In the genomic region with DNA sequence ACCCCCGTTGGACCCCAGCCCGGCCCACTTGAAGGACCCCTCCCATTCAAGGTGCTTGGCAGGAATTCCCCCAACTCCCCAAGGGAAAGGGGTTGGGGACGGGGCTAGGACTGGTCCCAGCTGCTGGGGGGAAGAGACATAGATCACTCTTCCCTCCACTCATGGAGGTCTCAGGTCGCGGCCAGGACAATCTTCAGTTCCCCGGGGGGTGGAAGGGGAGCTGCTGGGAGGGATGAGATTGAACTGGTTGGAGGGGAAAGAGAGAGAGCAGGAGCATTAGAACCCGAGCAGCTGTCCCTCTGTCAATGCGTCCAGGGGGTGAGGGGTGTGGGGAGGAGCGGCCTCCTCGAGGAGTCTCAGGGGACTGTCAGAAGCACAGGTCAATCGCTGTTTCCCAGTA, we compare ENCODE assay signal across 18 mouse cellular contexts. TPM values are rescaled to one million over a fixed set of nuclear protein-coding genes. Genes with fewer than 3 reads are reported as not detected.
A peak's percentile ranks its signal among the peaks of the same experiment; 100 is the strongest.
DNase-seq lines count a peak whose midpoint lies in the region; ATAC-seq lines count a peak whose summit lies in the region.
"Had no signal": no experiment of that assay in that cellular context is flagged by ENCODE, and none has a peak within 500 bp of the region (broad histone marks: within the 10 kb centered on the region; RNA-seq: fewer than 3 reads in every experiment).

No protein-coding gene starts in this region.

- no peak overlapping the region; the same call in 1 of the 2 replicates for H3K27ac ChIP-seq in hindbrain, embryonic 10.5 days
- H3K27ac ChIP-seq in hindbrain, embryonic 14.5 days, result no peak overlapping the region
- peak overlapping the region; percentile 35; the same call in 1 of the 2 replicates for H3K27ac ChIP-seq in midbrain, embryonic 12.5 days (replicated peaks)
- H3K27ac ChIP-seq in midbrain, embryonic 10.5 days (replicated peaks), result no peak overlapping the region
- H3K27ac ChIP-seq in embryonic facial prominence, embryonic 11.5 days (replicated peaks; ENCODE audit: low read depth, low read length), result no peak overlapping the region
- H3K27ac ChIP-seq in neural tube, embryonic 13.5 days (replicated peaks), result 0 out of 2 replicates have a peak overlapping the region, but pooled peaks have one; percentile 42
- H3K27ac ChIP-seq: embryonic facial prominence, embryonic 12.5 days; liver, embryonic 13.5 days had no signal

- H3K9ac ChIP-seq in hindbrain, embryonic 14.5 days, result no peak overlapping the region
- H3K9ac ChIP-seq in midbrain, embryonic 12.5 days (replicated peaks), result no peak overlapping the region
- no peak overlapping the region for H3K9ac ChIP-seq in embryonic facial prominence, embryonic 11.5 days (replicated peaks; ENCODE audit: low read length)
- H3K9ac ChIP-seq in neural tube, embryonic 13.5 days, result no peak overlapping the region
- H3K9ac ChIP-seq: embryonic facial prominence, embryonic 12.5 days; liver, embryonic 13.5 days; lung, embryonic 14.5 days had no signal

- no peak for DNase-seq in hindbrain, embryonic 10.5 days (ENCODE audit: low spot score)
- no peak for DNase-seq in hindbrain, embryonic 14.5 days (ENCODE audit: low spot score)
- no peak for DNase-seq in midbrain, embryonic 10.5 days (ENCODE audit: low spot score)
- DNase-seq in embryonic facial prominence, embryonic 11.5 days (ENCODE audit: low spot score), result no peak
- no peak for DNase-seq in spleen, postnatal 4 days (ENCODE audit: low spot score in 2 of 2)
- DNase-seq: adrenal gland, postnatal 36 days; cerebellum, adult 2 months; kidney, adult 9 months; liver, embryonic 13.5 days; lung, embryonic 14.5 days; lung, postnatal 4 days; right cerebral cortex, adult 18-20 months; thymus, postnatal 14 days had no signal

- no peaks in the 10 kb centered on the region for H3K9me3 ChIP-seq in hindbrain, embryonic 10.5 days
- H3K9me3 ChIP-seq in hindbrain, embryonic 14.5 days (ENCODE audit: control insufficient read depth, low read length), result no peaks in the 10 kb centered on the region
- H3K9me3 ChIP-seq in midbrain, embryonic 12.5 days, result no peaks in the 10 kb centered on the region
- H3K9me3 ChIP-seq in midbrain, embryonic 10.5 days (replicated peaks), result no peaks in the 10 kb centered on the region
- no peaks in the 10 kb centered on the region for H3K9me3 ChIP-seq in embryonic facial prominence, embryonic 11.5 days (replicated peaks; ENCODE audit: control insufficient read depth, low read length)
- H3K9me3 ChIP-seq in neural tube, embryonic 13.5 days, result no peaks in the 10 kb centered on the region
- H3K9me3 ChIP-seq: embryonic facial prominence, embryonic 12.5 days; liver, embryonic 13.5 days had no signal

- H3K4me1 ChIP-seq in hindbrain, embryonic 10.5 days (replicated peaks), result peaks cover 21% of the 10 kb centered on the region
- H3K4me1 ChIP-seq in hindbrain, embryonic 14.5 days (replicated peaks; ENCODE audit: control insufficient read depth, insufficient read depth, low read length), result 0 out of 2 replicates have a peak, but pooled peaks cover 8% of the 10 kb centered on the region
- peaks cover 9% of the 10 kb centered on the region for H3K4me1 ChIP-seq in midbrain, embryonic 12.5 days
- H3K4me1 ChIP-seq in midbrain, embryonic 10.5 days, result peaks cover 10% of the 10 kb centered on the region
- H3K4me1 ChIP-seq in embryonic facial prominence, embryonic 11.5 days (ENCODE audit: control insufficient read depth, insufficient read depth, low read length), result no peaks in the 10 kb centered on the region
- H3K4me1 ChIP-seq in neural tube, embryonic 13.5 days (replicated peaks), result peaks cover 18% of the 10 kb centered on the region

- no peak for ATAC-seq in hindbrain, embryonic 14.5 days (ENCODE audit: low FRiP score)
- ATAC-seq in midbrain, embryonic 12.5 days (ENCODE audit: low FRiP score, low read depth), result no peak
- ATAC-seq in embryonic facial prominence, embryonic 11.5 days (replicated peaks; ENCODE audit: insufficient number of reproducible peaks, low FRiP score, low TSS enrichment, low read depth), result 0 out of 2 replicates have a peak, but pooled peaks have one; percentile 5
- no peak for ATAC-seq in neural tube, embryonic 13.5 days (ENCODE audit: low read depth)
- ATAC-seq: forebrain, embryonic 14.5 days had no signal

- WGBS in hindbrain, embryonic 10.5 days, result 57% methylated on average over 11 of the region's 11 CpGs
- WGBS in hindbrain, embryonic 14.5 days, result 47% methylated on average over 11 of the region's 11 CpGs
- 67% methylated on average over 11 of the region's 11 CpGs for WGBS in midbrain, embryonic 12.5 days
- WGBS in midbrain, embryonic 10.5 days, result 72% methylated on average over 11 of the region's 11 CpGs
- 62% methylated on average over 11 of the region's 11 CpGs for WGBS in embryonic facial prominence, embryonic 11.5 days
- 39% methylated on average over 11 of the region's 11 CpGs for WGBS in neural tube, embryonic 13.5 days

- 0 out of 2 replicates have a peak overlapping the region, but pooled peaks have one; percentile 11 for H3K4me3 ChIP-seq in hindbrain, embryonic 10.5 days
- H3K4me3 ChIP-seq in hindbrain, embryonic 14.5 days (replicated peaks; ENCODE audit: low read length), result no peak overlapping the region
- no peak overlapping the region for H3K4me3 ChIP-seq in midbrain, embryonic 12.5 days
- H3K4me3 ChIP-seq in midbrain, embryonic 10.5 days, result no peak overlapping the region
- no peak overlapping the region for H3K4me3 ChIP-seq in embryonic facial prominence, embryonic 11.5 days (ENCODE audit: low read depth, low read length)
- no peak overlapping the region for H3K4me3 ChIP-seq in neural tube, embryonic 13.5 days
- H3K4me3 ChIP-seq: embryonic facial prominence, embryonic 12.5 days; liver, embryonic 13.5 days had no signal

- no peaks in the 10 kb centered on the region for H3K27me3 ChIP-seq in hindbrain, embryonic 10.5 days (ENCODE audit: insufficient read depth, poor library complexity, severe bottlenecking)
- H3K27me3 ChIP-seq in hindbrain, embryonic 14.5 days (ENCODE audit: control insufficient read depth, insufficient read depth, low read length), result no peaks in the 10 kb centered on the region
- no peaks in the 10 kb centered on the region for H3K27me3 ChIP-seq in midbrain, embryonic 12.5 days
- H3K27me3 ChIP-seq in midbrain, embryonic 10.5 days (ENCODE audit: low read depth, poor library complexity, severe bottlenecking), result no peaks in the 10 kb centered on the region
- no peaks in the 10 kb centered on the region for H3K27me3 ChIP-seq in embryonic facial prominence, embryonic 11.5 days (ENCODE audit: control insufficient read depth, insufficient read depth, low read length)
- no peaks in the 10 kb centered on the region for H3K27me3 ChIP-seq in neural tube, embryonic 13.5 days
- H3K27me3 ChIP-seq: embryonic facial prominence, embryonic 12.5 days; liver, embryonic 13.5 days had no signal

- H3K36me3 ChIP-seq in hindbrain, embryonic 10.5 days, result peaks cover 86% of the 10 kb centered on the region
- H3K36me3 ChIP-seq in hindbrain, embryonic 14.5 days (replicated peaks; ENCODE audit: control insufficient read depth, insufficient read depth), result peaks cover 79% of the 10 kb centered on the region
- peaks cover 78% of the 10 kb centered on the region for H3K36me3 ChIP-seq in midbrain, embryonic 12.5 days
- H3K36me3 ChIP-seq in midbrain, embryonic 10.5 days, result peaks cover 86% of the 10 kb centered on the region
- H3K36me3 ChIP-seq in embryonic facial prominence, embryonic 11.5 days (replicated peaks; ENCODE audit: control insufficient read depth, insufficient read depth, low read depth, low read length), result peaks cover 43% of the 10 kb centered on the region
- peaks cover 78% of the 10 kb centered on the region for H3K36me3 ChIP-seq in neural tube, embryonic 13.5 days

- no peak overlapping the region for H3K4me2 ChIP-seq in hindbrain, embryonic 14.5 days (replicated peaks)
- H3K4me2 ChIP-seq in midbrain, embryonic 12.5 days (replicated peaks), result no peak overlapping the region
- no peak overlapping the region for H3K4me2 ChIP-seq in embryonic facial prominence, embryonic 11.5 days (ENCODE audit: low read depth, low read length)
- H3K4me2 ChIP-seq in neural tube, embryonic 13.5 days, result no peak overlapping the region
- H3K4me2 ChIP-seq: embryonic facial prominence, embryonic 12.5 days; liver, embryonic 13.5 days; lung, embryonic 14.5 days; midbrain, embryonic 11.5 days had no signal

RNA-seq across cellular contexts. Expression of gene Tufm, which starts 4.8 kb away (rescaled TPM):
- 156 and 169 TPM in 2 replicates for polyA plus RNA-seq in hindbrain, embryonic 10.5 days (2016; fragmentation: Nextera tagmentation; extraction: Ambion mirVana)
- polyA plus RNA-seq in hindbrain, embryonic 14.5 days (2014; fragmentation: Nextera tagmentation; extraction: Ambion mirVana), result 116 and 136 TPM in 2 replicates
- 115 and 119 TPM in 2 replicates for polyA plus RNA-seq in midbrain, embryonic 12.5 days (2016; fragmentation: Nextera tagmentation; extraction: Ambion mirVana)
- polyA plus RNA-seq in midbrain, embryonic 10.5 days (2016; fragmentation: Nextera tagmentation; extraction: Ambion mirVana), result 161 and 178 TPM in 2 replicates
- 158 and 159 TPM in 2 replicates for polyA plus RNA-seq in embryonic facial prominence, embryonic 11.5 days (2014; fragmentation: Nextera tagmentation; extraction: Ambion mirVana)
- polyA plus RNA-seq in neural tube, embryonic 13.5 days (2015; fragmentation: Nextera tagmentation; extraction: Ambion mirVana), result 122 and 144 TPM in 2 replicates

RNA-seq across cellular contexts. Expression of gene Atxn2l, which starts 11.3 kb away (rescaled TPM):
- polyA plus RNA-seq in hindbrain, embryonic 10.5 days (2016; fragmentation: Nextera tagmentation; extraction: Ambion mirVana), result 53.4 and 66.8 TPM in 2 replicates
- polyA plus RNA-seq in hindbrain, embryonic 14.5 days (2014; fragmentation: Nextera tagmentation; extraction: Ambion mirVana), result 72.6 and 73.7 TPM in 2 replicates
- 72.8 and 82.0 TPM in 2 replicates for polyA plus RNA-seq in midbrain, embryonic 12.5 days (2016; fragmentation: Nextera tagmentation; extraction: Ambion mirVana)
- 44.8 and 50.2 TPM in 2 replicates for polyA plus RNA-seq in midbrain, embryonic 10.5 days (2016; fragmentation: Nextera tagmentation; extraction: Ambion mirVana)
- polyA plus RNA-seq in embryonic facial prominence, embryonic 11.5 days (2014; fragmentation: Nextera tagmentation; extraction: Ambion mirVana), result 44.8 and 46.2 TPM in 2 replicates
- polyA plus RNA-seq in neural tube, embryonic 13.5 days (2015; fragmentation: Nextera tagmentation; extraction: Ambion mirVana), result 68.2 and 83.1 TPM in 2 replicates

RNA-seq across cellular contexts. Expression of gene Sh2b1, which starts 16.7 kb away (rescaled TPM):
- polyA plus RNA-seq in hindbrain, embryonic 10.5 days (2016; fragmentation: Nextera tagmentation; extraction: Ambion mirVana), result 54.4 and 61.0 TPM in 2 replicates
- 60.3 and 64.1 TPM in 2 replicates for polyA plus RNA-seq in hindbrain, embryonic 14.5 days (2014; fragmentation: Nextera tagmentation; extraction: Ambion mirVana)
- 60.9 and 66.1 TPM in 2 replicates for polyA plus RNA-seq in midbrain, embryonic 12.5 days (2016; fragmentation: Nextera tagmentation; extraction: Ambion mirVana)
- polyA plus RNA-seq in midbrain, embryonic 10.5 days (2016; fragmentation: Nextera tagmentation; extraction: Ambion mirVana), result 54.1 and 58.7 TPM in 2 replicates
- polyA plus RNA-seq in embryonic facial prominence, embryonic 11.5 days (2014; fragmentation: Nextera tagmentation; extraction: Ambion mirVana), result 36.3 and 39.3 TPM in 2 replicates
- polyA plus RNA-seq in neural tube, embryonic 13.5 days (2015; fragmentation: Nextera tagmentation; extraction: Ambion mirVana), result 60.2 and 62.3 TPM in 2 replicates

RNA-seq across cellular contexts. Expression of gene Atp2a1, which starts 29.1 kb away (rescaled TPM):
- 1.1 and 3.0 TPM in 2 replicates for polyA plus RNA-seq in hindbrain, embryonic 10.5 days (2016; fragmentation: Nextera tagmentation; extraction: Ambion mirVana)
- polyA plus RNA-seq in hindbrain, embryonic 14.5 days (2014; fragmentation: Nextera tagmentation; extraction: Ambion mirVana), result 0.30 and 0.31 TPM in 2 replicates
- 0.57 and 0.58 TPM in 2 replicates for polyA plus RNA-seq in midbrain, embryonic 12.5 days (2016; fragmentation: Nextera tagmentation; extraction: Ambion mirVana)
- 0.16 and 0.28 TPM in 2 replicates for polyA plus RNA-seq in midbrain, embryonic 10.5 days (2016; fragmentation: Nextera tagmentation; extraction: Ambion mirVana)
- polyA plus RNA-seq in embryonic facial prominence, embryonic 11.5 days (2014; fragmentation: Nextera tagmentation; extraction: Ambion mirVana), result 6.6 and 6.7 TPM in 2 replicates
- 2.1 and 11.5 TPM in 2 replicates for polyA plus RNA-seq in neural tube, embryonic 13.5 days (2015; fragmentation: Nextera tagmentation; extraction: Ambion mirVana)
- polyA plus RNA-seq: lung, embryonic 14.5 days had no signal

Comparison
In these comparisons a context has a peak if more than half of its experiments do, and no peak if none do; other contexts are left out.
1. H3K27ac ChIP-seq: peak in midbrain, embryonic 12.5 days (single experiment) and neural tube, embryonic 13.5 days (single experiment); none in hindbrain, embryonic 10.5 days (single experiment), hindbrain, embryonic 14.5 days (single experiment), midbrain, embryonic 10.5 days (single experiment) and embryonic facial prominence, embryonic 11.5 days (single experiment).